Mouse (Mus musculus) urinary bladder, postnatal 25 days (tissue): ENCODE measurements around the gene Nanp.

Experiments used
- DNase-seq: peaks from one replicate; pipeline ENCODE4 v3.0.0; 2022; ENCODE audit warnings: low spot score

Nanp gene

DNA sequence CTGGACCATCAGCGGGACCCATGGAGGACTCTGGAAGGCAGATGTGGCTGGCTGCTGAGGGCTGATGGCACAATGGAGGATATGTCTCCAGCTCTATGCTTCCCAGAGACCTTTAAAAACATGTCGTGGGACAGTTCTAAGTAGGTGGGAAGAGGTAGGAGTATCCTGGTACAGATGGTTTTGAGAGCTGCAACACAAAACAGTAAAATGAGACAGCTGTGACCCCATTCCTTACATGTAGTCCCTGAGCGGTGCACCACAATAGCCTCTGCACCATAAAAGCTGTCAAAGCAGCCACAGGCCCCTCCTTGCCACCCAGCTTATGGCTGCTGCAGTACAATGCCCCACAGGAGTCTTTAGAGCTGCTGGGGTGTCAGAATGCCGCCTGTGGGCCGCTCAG lies 41.6 kb downstream of the Nanp start:
- no peak for DNase-seq

DNA sequence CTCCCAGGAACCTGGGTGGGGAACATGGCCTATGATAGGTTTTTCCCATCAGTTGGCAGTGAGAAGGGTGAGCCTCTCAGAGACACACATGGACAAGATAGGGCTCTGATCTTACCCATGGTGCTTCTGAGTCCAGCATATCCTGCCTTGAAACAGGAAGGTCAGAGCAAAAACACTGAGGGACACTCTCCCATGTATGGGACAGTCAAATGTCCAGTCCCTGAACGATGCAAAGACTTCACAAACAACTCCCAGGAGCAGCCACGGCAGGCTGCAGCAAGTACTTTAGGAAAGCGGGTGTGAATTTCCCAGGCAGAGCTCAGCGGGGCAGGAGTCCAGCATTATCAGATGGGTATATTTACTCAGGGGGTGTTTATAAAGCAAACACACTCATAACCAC lies 43.9 kb downstream of the Nanp start:
- no peak for DNase-seq

DNA sequence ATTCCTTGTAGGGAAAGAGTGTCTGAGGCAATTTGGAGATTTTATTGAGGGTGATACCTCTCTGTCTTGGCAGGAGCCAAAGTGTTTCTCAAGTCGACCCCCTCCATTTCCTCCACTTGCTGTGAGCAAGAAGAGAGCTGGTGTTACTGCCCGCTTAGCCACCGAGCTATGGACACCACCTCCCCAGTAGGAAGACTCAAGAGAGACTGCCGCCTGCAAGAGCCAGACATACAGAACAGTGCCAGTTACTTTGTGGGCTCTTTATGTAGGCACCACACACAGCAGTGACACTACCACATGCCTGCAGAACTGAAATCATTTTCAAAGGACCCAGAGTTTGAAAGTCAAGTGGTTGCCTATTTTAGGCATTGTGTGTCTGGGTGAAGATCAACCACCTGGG lies 48.1 kb downstream of the Nanp start:
- no peak for DNase-seq

DNA sequence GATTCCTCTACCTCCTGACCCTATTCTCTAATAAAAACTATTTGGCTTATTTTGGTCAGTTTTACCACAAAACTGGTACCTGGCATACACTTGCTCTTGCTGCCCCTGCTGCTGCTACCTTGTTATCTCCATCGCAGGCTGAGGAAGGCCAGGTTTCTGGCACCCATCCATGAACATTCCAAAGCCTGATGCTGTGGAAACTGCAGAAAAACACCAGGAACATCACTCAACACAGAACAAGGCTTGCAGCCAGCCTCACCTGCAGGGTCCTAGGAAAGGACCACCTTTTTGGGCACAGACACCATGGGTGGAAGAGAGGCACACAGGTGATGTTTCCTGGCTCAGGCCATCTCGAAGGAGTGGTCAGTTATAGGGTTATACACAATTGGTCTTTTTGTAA lies 48.7 kb downstream of the Nanp start:
- no peak for DNase-seq

DNA sequence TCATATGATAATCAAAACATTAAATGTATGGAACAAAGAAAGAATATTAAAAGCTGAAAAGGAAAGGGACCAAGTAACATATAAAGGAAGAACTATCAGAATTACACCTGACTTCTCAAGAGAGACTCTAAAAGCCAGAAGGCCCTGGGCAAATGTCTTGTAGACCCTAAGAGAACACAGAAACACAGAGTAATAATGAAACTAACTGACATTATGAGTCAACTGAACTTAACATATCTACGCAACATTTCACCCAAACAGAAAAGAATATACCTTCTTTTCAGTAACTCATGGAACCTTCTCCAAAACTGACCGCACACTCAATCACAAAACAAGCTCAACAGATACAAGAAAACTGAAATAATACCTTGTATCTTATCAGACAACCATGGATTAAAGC lies 53.8 kb downstream of the Nanp start:
- no peak for DNase-seq

DNA sequence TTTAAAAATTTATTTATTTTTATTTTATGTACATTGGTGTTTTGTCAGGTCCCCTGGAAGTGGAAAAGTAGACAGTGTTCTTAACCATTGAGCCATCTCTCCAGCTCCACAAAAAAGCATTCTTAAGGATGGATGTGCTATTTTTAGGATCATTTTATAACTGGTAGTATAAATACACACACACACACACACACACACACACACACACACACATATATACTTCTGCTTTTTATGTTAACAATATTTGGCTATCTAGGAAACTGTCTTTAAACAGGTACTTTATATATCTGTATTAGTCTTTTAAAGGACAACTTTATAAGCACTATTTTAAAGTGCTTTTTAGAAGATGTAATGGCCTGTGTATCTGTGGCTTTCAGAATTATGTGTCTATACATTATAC lies 57.1 kb downstream of the Nanp start:
- DNase-seq: no peak

DNA sequence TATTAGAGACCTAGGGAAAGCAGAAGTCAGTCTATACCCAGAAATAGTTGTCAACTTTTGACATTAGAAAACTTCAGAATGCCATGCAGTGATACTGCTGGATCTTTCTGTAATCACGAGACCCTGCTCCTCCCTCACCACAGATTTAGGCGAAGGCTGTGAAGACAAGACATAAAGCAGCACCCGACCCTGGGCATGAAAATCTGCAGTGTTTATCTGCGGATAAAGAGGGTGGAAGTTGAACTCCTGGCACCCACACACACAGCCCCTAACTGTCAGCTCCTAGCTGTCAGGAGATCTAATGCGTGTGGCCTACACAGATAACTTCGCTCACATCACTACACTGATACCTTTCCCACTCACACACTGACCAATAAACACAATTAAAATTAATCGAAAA lies 57.7 kb downstream of the Nanp start:
- DNase-seq: no peak

DNA sequence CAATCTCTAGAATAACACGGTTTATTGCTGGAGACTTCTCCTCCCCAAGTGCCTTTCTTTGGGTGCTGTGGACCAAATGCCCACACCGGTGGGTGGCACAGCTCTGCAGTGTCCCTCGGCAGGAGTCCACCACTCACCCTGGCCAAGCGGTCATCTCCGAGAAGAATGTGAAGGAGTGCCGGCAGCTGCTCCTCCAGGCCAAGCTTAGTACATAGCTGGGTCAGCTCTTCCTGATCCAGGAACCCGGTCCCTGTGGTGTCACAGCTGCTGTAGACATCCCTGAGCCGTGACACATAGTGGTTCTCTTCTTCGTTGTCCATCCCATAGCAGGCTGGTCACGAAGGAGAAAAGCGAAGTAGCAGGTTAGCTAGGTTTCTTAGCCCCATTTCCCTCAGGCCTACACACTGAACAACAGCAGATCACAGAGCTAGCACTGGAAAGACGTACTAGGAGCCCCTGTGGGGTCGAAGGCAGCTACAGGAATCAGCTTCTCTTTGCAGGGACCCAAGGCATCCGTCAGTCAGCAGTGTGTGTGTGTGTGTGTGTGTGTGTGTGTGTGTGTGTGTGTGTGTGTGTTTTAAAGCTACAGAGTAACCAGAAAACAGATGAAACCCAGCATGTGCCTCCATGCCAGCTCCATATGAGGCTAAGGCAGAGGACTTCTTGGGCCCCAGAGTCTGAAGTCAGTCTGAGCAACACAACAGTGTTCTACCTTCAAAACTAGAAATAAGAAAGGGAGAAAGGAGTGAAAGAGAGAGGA lies 59.2 kb downstream of the Nanp start:
- DNase-seq: no peak
